12 mouse cellular contexts compared by ENCODE assay signal in the genomic region with DNA sequence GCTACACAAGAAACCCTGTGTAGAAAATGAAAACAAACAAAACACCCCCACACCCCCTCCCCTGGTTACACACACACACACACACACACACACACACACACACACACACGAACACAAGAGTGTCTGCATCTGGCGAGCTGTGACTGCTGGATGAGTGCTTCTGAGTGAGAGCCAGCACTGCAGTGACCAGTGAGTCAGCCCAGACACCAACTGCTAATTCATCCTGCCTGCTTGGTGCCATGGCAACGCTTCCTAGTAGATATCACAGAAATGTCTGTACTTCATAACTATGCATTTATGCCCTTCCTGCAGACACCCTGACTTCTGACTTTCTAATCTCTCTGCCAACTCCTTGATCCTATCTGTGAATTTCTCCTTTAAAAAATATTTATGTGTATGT. TPM values are rescaled to one million over a fixed set of nuclear protein-coding genes. Genes with fewer than 3 reads are reported as not detected.
DNase-seq lines count a peak whose midpoint lies in the region; ATAC-seq lines count a peak whose summit lies in the region.
"Had no signal": no experiment of that assay in that cellular context is flagged by ENCODE, and none has a peak within 500 bp of the region (broad histone marks: within the 10 kb centered on the region; RNA-seq: fewer than 3 reads in every experiment).

No protein-coding gene starts in this region.

- no peak overlapping the region for H3K4me3 ChIP-seq in heart, embryonic 15.5 days
- H3K4me3 ChIP-seq in intestine, embryonic 15.5 days (replicated peaks) = no peak overlapping the region
- H3K4me3 ChIP-seq in hindbrain, embryonic 16.5 days (ENCODE audit: low read length) = no peak overlapping the region
- H3K4me3 ChIP-seq: embryonic facial prominence, embryonic 15.5 days; limb, embryonic 10.5 days; myocyte had no signal

- WGBS in heart, embryonic 15.5 days = 41% methylated on average over 3 of the region's 3 CpGs
- WGBS in intestine, embryonic 15.5 days = 59% methylated on average over 3 of the region's 3 CpGs
- WGBS in hindbrain, embryonic 16.5 days = 59% methylated on average over 3 of the region's 3 CpGs

- no peak overlapping the region for H3K9ac ChIP-seq in heart, embryonic 15.5 days
- H3K9ac ChIP-seq in intestine, embryonic 15.5 days = no peak overlapping the region
- H3K9ac ChIP-seq in hindbrain, embryonic 16.5 days (ENCODE audit: low read depth, low read length) = no peak overlapping the region
- H3K9ac ChIP-seq: embryonic facial prominence, embryonic 15.5 days had no signal

- no peaks in the 10 kb centered on the region for H3K36me3 ChIP-seq in heart, embryonic 15.5 days
- no peaks in the 10 kb centered on the region for H3K36me3 ChIP-seq in intestine, embryonic 15.5 days
- H3K36me3 ChIP-seq in hindbrain, embryonic 16.5 days (ENCODE audit: control insufficient read depth, insufficient read depth, low read length) = no peaks in the 10 kb centered on the region
- H3K36me3 ChIP-seq: embryonic facial prominence, embryonic 15.5 days; limb, embryonic 10.5 days had no signal

- H3K27me3 ChIP-seq in heart, embryonic 15.5 days = no peaks in the 10 kb centered on the region
- no peaks in the 10 kb centered on the region for H3K27me3 ChIP-seq in intestine, embryonic 15.5 days (replicated peaks)
- no peaks in the 10 kb centered on the region for H3K27me3 ChIP-seq in hindbrain, embryonic 16.5 days (replicated peaks; ENCODE audit: control insufficient read depth, insufficient read depth, low read length)
- H3K27me3 ChIP-seq: embryonic facial prominence, embryonic 15.5 days had no signal

- 0 out of 2 replicates have a peak overlapping the region, but pooled peaks have one; percentile 41 for H3K27ac ChIP-seq in heart, embryonic 15.5 days
- no peak overlapping the region for H3K27ac ChIP-seq in intestine, embryonic 15.5 days
- no peak overlapping the region for H3K27ac ChIP-seq in hindbrain, embryonic 16.5 days (ENCODE audit: low read depth, low read length)
- H3K27ac ChIP-seq: limb, embryonic 10.5 days had no signal

- peaks cover 13% of the 10 kb centered on the region for H3K4me1 ChIP-seq in heart, embryonic 15.5 days (replicated peaks)
- H3K4me1 ChIP-seq in intestine, embryonic 15.5 days (replicated peaks) = 0 out of 2 replicates have a peak, but pooled peaks cover 4% of the 10 kb centered on the region
- no peaks in the 10 kb centered on the region for H3K4me1 ChIP-seq in hindbrain, embryonic 16.5 days (ENCODE audit: control insufficient read depth, insufficient read depth, low read depth, low read length)
- H3K4me1 ChIP-seq: embryonic facial prominence, embryonic 15.5 days had no signal

- no peak overlapping the region for H3K4me2 ChIP-seq in heart, embryonic 15.5 days
- no peak overlapping the region for H3K4me2 ChIP-seq in intestine, embryonic 15.5 days (replicated peaks)
- H3K4me2 ChIP-seq in hindbrain, embryonic 16.5 days (ENCODE audit: low read length) = no peak overlapping the region
- H3K4me2 ChIP-seq: embryonic facial prominence, embryonic 15.5 days had no signal

- ATAC-seq in heart, embryonic 15.5 days (replicated peaks; ENCODE audit: insufficient number of reproducible peaks, insufficient read depth, low FRiP score, low read depth) = no peak
- no peak for ATAC-seq in intestine, embryonic 15.5 days
- no peak for ATAC-seq in hindbrain, embryonic 16.5 days

- H3K9me3 ChIP-seq in heart, embryonic 15.5 days (replicated peaks) = no peaks in the 10 kb centered on the region
- no peaks in the 10 kb centered on the region for H3K9me3 ChIP-seq in intestine, embryonic 15.5 days
- H3K9me3 ChIP-seq in hindbrain, embryonic 16.5 days (ENCODE audit: control insufficient read depth, low read length) = no peaks in the 10 kb centered on the region
- H3K9me3 ChIP-seq: embryonic facial prominence, embryonic 15.5 days; limb, embryonic 10.5 days had no signal

- DNase-seq in heart, adult 18-20 months = no peak
- DNase-seq in right cerebral cortex, adult 18-20 months = peak; percentile 62
- DNase-seq in right cerebral cortex, postnatal 4 days = no peak
- peak; percentile 27 to 31 for DNase-seq in layer of hippocampus, adult 8-10 months (ENCODE audit: low spot score in 2 of 2)
- no peak for DNase-seq in ovary, adult 18-20 months (ENCODE audit: low spot score)
- DNase-seq: kidney, adult 2 months had no signal

RNA-seq across cellular contexts. Expression of a gene that starts 48.3 kb away (rescaled TPM):
- 19.8 and 26.6 TPM in 2 replicates for polyA plus RNA-seq in heart, embryonic 15.5 days (2015; fragmentation: Nextera tagmentation; extraction: Ambion mirVana)
- under 1 TPM; 0.12 to 0.15 TPM for total RNA-seq in heart, adult 18-20 months (2021)
- under 1 TPM; 0.55 to 0.96 (median 0.75) TPM for total RNA-seq in layer of hippocampus, adult 8-10 months (2022)
- polyA plus RNA-seq in intestine, embryonic 15.5 days (2015; fragmentation: Nextera tagmentation; extraction: Ambion mirVana) = 33.8 and 38.7 TPM in 2 replicates
- polyA plus RNA-seq in hindbrain, embryonic 16.5 days (2015; fragmentation: Nextera tagmentation; extraction: Ambion mirVana) = 7.1 and 10.0 TPM in 2 replicates

RNA-seq across cellular contexts. Expression of a gene that starts 48.3 kb away (rescaled TPM):
- 28.5 and 38.9 TPM in 2 replicates for polyA plus RNA-seq in heart, embryonic 15.5 days (2015; fragmentation: Nextera tagmentation; extraction: Ambion mirVana)
- total RNA-seq in heart, adult 18-20 months (2021) = 10 to 100 TPM in 1 of 2 experiments, 1 to 10 TPM in 1; 8.4 to 11.0 TPM
- total RNA-seq in layer of hippocampus, adult 8-10 months (2022) = 10 to 100 TPM; 24.2 to 27.6 (median 25.9) TPM
- 43.5 and 44.7 TPM in 2 replicates for polyA plus RNA-seq in intestine, embryonic 15.5 days (2015; fragmentation: Nextera tagmentation; extraction: Ambion mirVana)
- polyA plus RNA-seq in hindbrain, embryonic 16.5 days (2015; fragmentation: Nextera tagmentation; extraction: Ambion mirVana) = 26.7 and 35.7 TPM in 2 replicates

Comparison
In these comparisons a context has a peak if more than half of its experiments do, and no peak if none do; other contexts are left out.
1. DNase-seq: peak in right cerebral cortex, adult 18-20 months (single experiment) and layer of hippocampus, adult 8-10 months (2 of 2); none in heart, adult 18-20 months (0 of 2), right cerebral cortex, postnatal 4 days (single experiment) and ovary, adult 18-20 months (single experiment).